Mouse (Mus musculus) left cerebral cortex, adult 8-10 months (tissue): ENCODE data around the gene Rad9a. TPM values are rescaled to one million over a fixed set of nuclear protein-coding genes. Genes with fewer than 3 reads are reported as not detected.
"Not testable (repeated sequence)": the region's sequence is repeated elsewhere in the genome, so short reads cannot be mapped to it uniquely, and the experiment has no call there.

Experiments used
- DNase-seq, 2 experiments: peaks; one replicate each; pipeline ENCODE4 v3.0.0; 2022; ENCODE audit warnings: low spot score in 2 of 2
- total RNA-seq, 4 experiments: library from RNA; stranded (reverse); gene quantifications; 2 replicates each; pipeline ENCODE4 v1.2.4; 2022

The Rad9a gene
- 10 to 100 TPM in 3 of 4 experiments, 1 to 10 TPM in 1; 9.9 to 12.1 (median 11.0) TPM for total RNA-seq

DNA sequence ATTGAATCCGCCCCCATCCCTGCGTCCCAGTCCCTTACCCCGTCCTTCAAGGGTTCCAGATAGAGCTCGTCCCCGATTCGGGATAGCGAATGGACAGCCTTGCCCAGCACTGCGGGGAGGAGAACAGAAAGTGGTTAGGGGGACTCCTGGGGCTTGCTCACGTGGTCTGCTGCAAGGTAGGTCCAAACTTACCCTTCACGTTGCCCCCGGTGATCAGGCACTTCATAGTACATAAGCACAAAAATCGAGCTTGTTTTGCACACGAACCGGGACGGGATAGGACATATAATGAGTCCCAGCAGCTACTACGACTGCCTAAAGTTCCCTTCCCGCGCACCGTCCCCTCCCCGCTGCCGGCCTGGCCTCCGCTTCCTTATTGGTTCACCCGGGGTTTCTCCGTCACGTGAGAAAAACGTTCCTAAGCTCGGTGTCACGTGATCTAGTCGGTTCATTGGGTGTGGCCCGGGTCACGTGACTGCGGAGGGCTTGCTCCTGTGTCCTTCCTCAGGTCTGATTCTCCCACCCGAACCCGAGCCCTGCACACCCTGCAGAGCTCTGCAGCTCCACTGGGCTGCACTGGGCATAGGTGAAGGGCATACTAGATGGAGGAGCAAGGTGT, at the start of gene Rad9a:
Rad9a (minus strand) TSS at position 372 of the 619 bp plus-strand sequence.
- DNase-seq: peak; percentile 86 to 97

- not testable (repeated sequence) for DNase-seq
Observed at GRCm38 (mm10) chr19:4248683-4249082, 47.2 kb upstream of the Rad9a start.

DNA sequence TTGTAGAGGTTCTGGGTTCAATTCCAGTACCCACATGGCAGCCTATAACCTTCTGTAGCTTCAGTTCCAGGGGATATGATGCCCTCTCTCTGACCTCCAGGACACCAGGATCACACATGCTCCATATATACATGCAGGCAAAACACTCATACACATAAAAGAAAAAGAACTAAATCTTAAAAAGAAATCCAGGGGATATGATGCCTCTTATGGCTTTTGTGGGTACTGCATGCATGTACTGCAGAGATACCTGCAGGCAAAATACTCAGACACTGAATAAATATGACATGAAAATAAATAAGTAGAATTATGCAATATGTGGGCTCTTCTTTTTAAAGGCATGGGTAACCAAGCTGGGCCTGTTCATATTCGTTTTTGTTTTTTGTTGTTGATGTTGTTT, 45.5 kb upstream of the Rad9a start:
- DNase-seq: no peak

GRCm38 (mm10) chr19:4244775-4245174, 43.3 kb upstream of the Rad9a start:
- no peak for DNase-seq

DNA sequence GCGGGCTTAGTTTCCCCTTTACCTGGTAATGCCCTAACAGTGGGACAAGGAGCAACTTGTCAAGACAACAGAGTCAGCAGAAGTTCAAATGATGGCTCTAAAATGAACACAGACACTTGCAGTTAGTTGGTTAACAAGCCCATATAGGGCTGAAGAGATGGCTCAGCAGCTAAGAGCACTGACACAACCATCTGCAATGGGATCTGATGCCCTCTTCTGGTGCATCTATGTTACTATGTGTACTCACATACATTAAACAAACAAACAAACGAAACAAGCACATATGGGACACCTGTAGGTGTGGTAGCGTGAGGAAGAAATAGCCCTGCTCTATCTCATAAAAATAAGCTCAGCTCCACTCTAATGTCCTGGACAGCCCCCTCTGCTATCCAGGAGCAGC, 41.0 kb upstream of the Rad9a start:
- no peak for DNase-seq

DNA sequence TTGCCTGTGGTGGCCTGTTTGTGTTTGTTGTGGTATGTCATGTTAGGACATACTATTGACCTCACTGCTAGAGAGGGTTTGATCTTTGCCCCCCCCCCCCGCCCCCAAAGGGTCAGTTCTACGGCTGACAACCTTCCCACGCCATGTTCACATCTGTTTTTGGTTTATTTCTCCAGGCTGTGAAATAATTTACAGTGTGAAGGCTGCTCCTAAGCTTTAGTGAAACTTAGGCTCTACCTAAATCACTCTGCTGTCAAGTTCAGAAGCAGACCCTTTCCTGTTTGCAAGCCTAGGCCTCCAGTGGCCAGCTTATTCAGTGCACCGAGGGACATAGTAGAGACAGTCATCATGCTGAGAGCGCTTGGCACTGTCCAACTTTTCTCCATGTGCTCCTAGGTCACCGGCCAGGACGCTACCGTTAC, 38.8 kb upstream of the Rad9a start:
- DNase-seq: no peak

- DNase-seq: no peak
Observed at GRCm38 (mm10) chr19:4234548-4234947, 33.1 kb upstream of the Rad9a start.

DNA sequence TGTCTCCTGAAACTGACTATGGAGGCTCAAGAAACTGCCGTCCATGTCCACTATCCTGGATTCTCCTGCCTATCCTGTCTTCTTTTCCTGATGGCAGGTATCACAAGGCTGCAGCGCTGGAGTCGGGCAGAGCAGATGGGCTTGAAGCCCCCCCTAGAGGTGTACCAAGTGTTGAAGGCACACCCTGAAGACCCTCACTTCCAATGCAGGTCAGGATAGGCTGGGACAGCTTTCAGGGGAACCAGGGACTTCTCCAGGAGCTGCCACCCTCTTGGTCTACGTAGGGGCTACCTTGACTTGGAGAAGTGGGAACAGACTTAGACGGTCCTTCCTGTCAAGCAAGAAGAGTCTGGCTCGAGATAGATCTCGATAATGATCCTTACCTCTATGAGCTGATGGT, 31.2 kb upstream of the Rad9a start:
- no peak for DNase-seq

DNA sequence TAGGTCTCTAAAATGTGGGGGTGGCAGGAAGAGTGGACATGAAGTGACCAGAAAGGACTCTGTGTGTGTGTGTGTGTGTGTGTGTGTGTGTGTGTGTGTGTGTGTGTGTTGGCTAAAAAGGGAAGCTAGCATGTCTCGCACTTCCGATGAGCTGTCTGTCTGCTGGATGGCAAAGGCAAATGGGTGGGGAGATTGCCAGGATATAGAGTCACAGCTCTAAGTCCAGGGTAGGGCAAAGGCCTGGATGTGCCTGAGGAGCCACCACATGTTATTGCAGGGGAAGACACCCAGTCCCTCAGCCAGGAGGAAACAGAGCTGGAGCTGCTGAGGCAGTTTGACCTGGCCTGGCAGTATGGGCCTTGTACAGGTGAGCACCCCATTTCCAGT, 30.7 kb upstream of the Rad9a start:
- peak in 1 of 2 experiments; percentile 50 for DNase-seq

DNA sequence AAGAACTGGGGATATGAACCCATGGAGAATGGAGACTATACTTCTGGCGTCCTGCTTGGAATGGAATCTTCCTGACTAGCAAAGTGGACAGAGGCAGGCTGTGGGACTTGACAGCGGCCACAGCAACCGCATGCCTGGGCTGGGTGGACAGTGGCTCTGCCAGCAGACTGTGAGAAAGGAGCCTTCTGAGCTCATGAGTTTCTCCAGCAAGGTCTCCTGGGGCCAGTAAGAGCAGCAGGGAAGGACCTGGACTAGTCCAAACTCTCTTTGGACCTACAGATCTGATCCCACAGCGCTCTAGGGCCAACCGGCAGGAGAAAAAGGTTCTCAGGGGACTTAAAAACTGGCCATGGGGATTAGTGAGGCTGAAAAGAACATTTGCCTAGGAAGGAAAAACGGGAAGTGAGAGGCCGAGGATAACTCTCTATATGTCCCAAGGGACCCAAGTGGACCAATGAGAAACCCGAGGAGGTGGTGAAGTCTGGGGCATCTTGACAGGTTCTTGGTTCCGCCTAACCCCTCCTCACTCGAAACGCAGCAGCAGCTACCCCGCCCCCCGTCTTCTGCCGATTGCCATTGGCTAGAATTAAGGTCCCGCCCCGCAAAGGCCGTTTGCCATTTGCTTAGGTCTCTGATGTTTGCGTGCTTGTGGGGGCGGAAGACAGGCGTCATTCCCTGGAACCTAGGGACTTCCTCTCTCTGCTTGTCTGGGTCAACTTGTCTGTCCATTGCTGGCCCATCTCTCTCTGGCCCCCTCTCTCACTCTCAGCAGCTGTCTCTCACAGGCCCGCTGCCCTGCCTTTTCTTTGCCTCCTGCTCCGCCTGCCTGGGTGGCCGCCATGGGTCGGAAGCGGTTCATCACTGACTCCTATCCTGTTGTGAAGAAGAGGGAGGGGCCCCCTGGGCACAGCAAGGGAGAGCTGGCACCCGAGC, 30.1 kb upstream of the Rad9a start, which contains the start of gene Pold4:
Pold4 (plus strand) TSS at position 647 of the 933 bp plus-strand sequence.
- DNase-seq: peak; percentile 85 to 98

GRCm38 (mm10) chr19:4230415-4230814, 29.0 kb upstream of the Rad9a start:
- no peak for DNase-seq

- no peak for DNase-seq
Observed at GRCm38 (mm10) chr19:4229451-4230076, 28.1 kb upstream of the Rad9a start.

DNA sequence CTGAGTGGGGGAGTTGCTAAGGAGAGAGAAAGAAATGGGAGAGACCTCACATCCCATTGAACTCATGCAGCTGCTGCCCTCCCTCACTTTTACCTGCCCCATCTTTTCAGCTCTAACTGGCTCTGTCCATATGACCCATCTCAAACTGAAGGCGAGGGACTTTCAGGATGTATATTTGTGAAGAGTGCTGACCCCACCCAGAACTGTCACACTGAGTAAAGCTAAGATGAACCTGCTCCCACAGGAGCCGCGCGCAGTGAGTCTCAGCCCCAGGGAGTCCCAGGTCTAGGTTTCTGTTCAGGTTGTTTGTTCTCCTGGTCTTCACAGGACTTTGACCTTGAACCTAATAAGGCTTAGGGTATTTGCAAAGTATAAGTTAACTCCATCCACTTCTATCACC, 27.4 kb upstream of the Rad9a start:
- DNase-seq: no peak

DNA sequence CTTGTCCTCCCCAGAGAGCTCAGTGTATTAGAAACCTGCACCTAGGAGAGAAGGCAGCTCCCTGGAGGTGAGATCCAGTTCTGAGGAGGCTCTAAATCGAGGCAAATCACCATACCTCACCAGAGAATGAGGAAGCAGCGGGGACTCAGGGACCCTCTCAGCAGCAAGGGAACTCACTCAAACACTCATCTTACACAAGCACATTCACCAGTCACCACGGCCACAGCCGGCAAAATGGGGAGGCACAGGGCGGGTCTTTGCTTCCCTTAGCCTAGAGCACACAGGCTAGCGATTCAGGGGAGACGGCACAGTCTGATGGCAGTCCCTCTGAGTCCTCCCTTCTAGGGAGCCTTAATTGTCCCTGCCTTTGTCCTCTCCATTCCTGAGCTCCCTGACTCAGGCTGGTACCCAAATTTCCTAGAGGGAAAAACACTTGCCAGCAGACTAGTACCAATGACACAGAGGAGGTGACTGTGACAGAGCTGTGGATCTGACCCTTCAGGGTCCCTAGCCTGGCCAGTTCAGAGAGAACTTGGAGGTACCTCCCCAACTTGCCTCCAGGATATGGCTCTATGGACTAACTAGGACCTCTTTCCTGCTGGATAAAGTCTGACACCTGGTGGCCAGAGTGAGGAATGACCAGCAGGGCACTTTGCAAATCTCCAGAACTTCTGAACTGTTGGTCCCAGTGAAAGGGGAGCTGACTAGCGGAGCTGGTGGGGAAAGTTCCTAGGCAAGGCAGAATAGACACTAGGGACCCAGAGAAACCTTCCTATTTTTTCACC, 26.6 kb upstream of the Rad9a start:
- peak in 1 of 2 experiments; percentile 45 for DNase-seq

DNA sequence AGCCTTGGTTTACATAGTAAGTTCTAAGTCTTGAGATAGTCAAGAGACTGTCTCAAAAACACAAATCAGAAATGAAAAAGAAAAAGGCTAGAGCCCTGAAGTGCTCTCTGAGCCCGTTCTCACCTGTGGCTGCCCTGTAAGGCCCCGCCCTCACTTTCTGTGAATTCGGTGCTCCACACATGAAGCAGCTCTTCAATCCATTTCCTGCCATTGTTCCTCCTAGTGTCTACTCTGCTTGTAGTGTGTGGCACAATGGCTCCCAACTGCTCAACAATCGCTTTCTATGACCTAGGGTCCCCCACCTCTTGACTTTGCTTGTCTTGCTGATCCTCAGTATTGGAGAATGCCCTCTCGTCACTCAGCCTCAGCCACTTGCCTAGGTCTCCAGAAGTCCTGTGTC, 26.0 kb upstream of the Rad9a start:
- no peak for DNase-seq

- DNase-seq: no peak
Observed at GRCm38 (mm10) chr19:4226779-4227178, 25.3 kb upstream of the Rad9a start.

- no peak for DNase-seq
Observed at GRCm38 (mm10) chr19:4222165-4222564, 20.7 kb upstream of the Rad9a start.

GRCm38 (mm10) chr19:4220957-4221743, 19.7 kb upstream of the Rad9a start:
- no peak for DNase-seq

- DNase-seq: no peak
Observed at GRCm38 (mm10) chr19:4220416-4220815, 19.0 kb upstream of the Rad9a start.

DNA sequence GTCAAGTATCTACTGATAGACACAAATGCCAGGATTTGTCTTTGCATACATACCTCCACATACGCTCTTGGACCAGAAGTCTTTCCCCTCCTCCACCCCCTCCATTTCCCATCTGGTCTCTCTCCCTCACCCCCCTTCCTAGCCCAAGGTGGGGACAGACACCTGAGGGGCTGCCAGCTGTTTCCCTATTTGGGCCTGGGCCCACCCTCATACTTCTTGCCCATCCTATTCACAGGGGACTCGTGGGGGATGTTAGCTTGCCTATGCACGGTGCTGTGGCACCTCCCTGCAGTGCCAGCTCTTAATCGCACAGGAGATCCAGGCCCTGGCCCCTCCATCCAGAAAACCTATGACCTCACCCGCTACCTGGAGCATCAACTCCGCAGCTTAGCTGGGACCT, 18.5 kb upstream of the Rad9a start:
- DNase-seq: no peak
